Mouse (Mus musculus): ENCODE measurements around the gene Gm43518.

- TF ChIP-seq CTCF (IDR thresholded peaks at IDR 0.05; ENCODE audit: low read depth), result no peak
- no peak for TF ChIP-seq EP300 (optimal IDR thresholded peaks at IDR 0.05)
These were observed 36.9 kb upstream of the Gm43518 start for GRCm38 (mm10) chr5:123890312-123890711.

Data from stomach, postnatal 0 days (tissue).